Mouse (Mus musculus) hindbrain, embryonic 12.5 days (tissue): ENCODE results near the gene Cwc25. TPM values are rescaled to one million over a fixed set of nuclear protein-coding genes. Genes with fewer than 3 reads are reported as not detected.

Experiments
- ATAC-seq: fragments of 200-750 bp; cut with Nextera tagmentation; 2 replicates; pipeline ENCODE4 v1.8.0; 2017; ENCODE audit warnings: moderate TSS enrichment; ENCODE audit not compliant: low FRiP score
- H3K27ac ChIP-seq: fragments of 300-500 bp; sonication (generic); 2 replicates; pipeline ENCODE4 v1.5.1; 2016; ENCODE audit warnings: mild to moderate bottlenecking
- H3K27me3 ChIP-seq: fragments of 300-500 bp; sonication (generic); 2 replicates; pipeline ENCODE4 v1.6.1; 2016; ENCODE audit warnings: mild to moderate bottlenecking
- H3K36me3 ChIP-seq: fragments of 300-500 bp; sonication (generic); 2 replicates; pipeline ENCODE4 v1.6.1; 2016; ENCODE audit warnings: mild to moderate bottlenecking
- H3K4me1 ChIP-seq: fragments of 300-500 bp; sonication (generic); 2 replicates; pipeline ENCODE4 v1.6.1; 2016
- H3K4me2 ChIP-seq: fragments of 300-500 bp; sonication (generic); replicated peaks from 2 replicates; pipeline ENCODE4 v1.6.1; 2016; ENCODE audit warnings: mild to moderate bottlenecking
- H3K4me3 ChIP-seq: fragments of 300-500 bp; sonication (generic); 2 replicates; pipeline ENCODE4 v1.5.1; 2016; ENCODE audit warnings: mild to moderate bottlenecking
- H3K9ac ChIP-seq: fragments of 300-500 bp; sonication (generic); 2 replicates; pipeline ENCODE4 v1.6.1; 2016; ENCODE audit warnings: mild to moderate bottlenecking, moderate library complexity
- H3K9me3 ChIP-seq: fragments of 300-500 bp; sonication (generic); replicated peaks from 2 replicates; pipeline ENCODE4 v1.6.1; 2016; ENCODE audit warnings: mild to moderate bottlenecking
- WGBS: fragments of 180-500 bp; shearing (Covaris S2); methylation state at CpG from one replicate; pipeline ENCODE4 v1.1.7; 2016; 5-methylcytosine and 5-hydroxymethylcytosine counted together
- polyA plus RNA-seq: library from polyadenylated mRNA; unstranded; fragments of >200 nt; fragmentation: Nextera tagmentation; extraction: Ambion mirVana; gene quantifications from 2 replicates; pipeline ENCODE4 v1.2.1, GENCODE M21; 2016

The Cwc25 gene
- polyA plus RNA-seq, 1 experiment from 2014 or later = 25.4 TPM

- no peaks in the 10 kb centered on the region for H3K9me3 ChIP-seq
- H3K4me1 ChIP-seq = peaks cover 5% of the 10 kb centered on the region
- no peak overlapping the region for H3K9ac ChIP-seq
- no peaks in the 10 kb centered on the region for H3K27me3 ChIP-seq
- H3K4me2 ChIP-seq = no peak overlapping the region
- WGBS = 86% methylated on average over 5 of the region's 5 CpGs
- no peak for ATAC-seq
- H3K4me3 ChIP-seq = no peak overlapping the region
- H3K27ac ChIP-seq = no peak overlapping the region
- peaks cover 72% of the 10 kb centered on the region for H3K36me3 ChIP-seq
Measured at GRCm38 (mm10) chr11:97748496-97748895, 17.9 kb downstream of the Cwc25 start.

- peaks cover 13% of the 10 kb centered on the region for H3K4me1 ChIP-seq
- H3K36me3 ChIP-seq = peaks cover 65% of the 10 kb centered on the region
- no peak overlapping the region for H3K27ac ChIP-seq
- no peak overlapping the region for H3K9ac ChIP-seq
- 91% methylated on average over 8 of the region's 8 CpGs for WGBS
- no peaks in the 10 kb centered on the region for H3K9me3 ChIP-seq
- no peak overlapping the region for H3K4me3 ChIP-seq
- ATAC-seq = no peak
- H3K4me2 ChIP-seq = no peak overlapping the region
- no peaks in the 10 kb centered on the region for H3K27me3 ChIP-seq
Measured at GRCm38 (mm10) chr11:97747773-97748172, 18.6 kb downstream of the Cwc25 start.

GRCm38 (mm10) chr11:97745331-97745721, 21.0 kb downstream of the Cwc25 start:
- ATAC-seq = no peak; the same call in 1 of the 2 replicates
- H3K27ac ChIP-seq = peak overlapping the region; percentile 97

GRCm38 (mm10) chr11:97744718-97745330, 21.5 kb downstream of the Cwc25 start:
- H3K4me1 ChIP-seq = peaks cover 28% of the 10 kb centered on the region
- no peaks in the 10 kb centered on the region for H3K9me3 ChIP-seq
- peak; percentile 96 for ATAC-seq
- peaks cover 37% of the 10 kb centered on the region for H3K36me3 ChIP-seq
- peak overlapping the region; percentile 84 for H3K4me3 ChIP-seq
- H3K27ac ChIP-seq = peak overlapping the region; percentile 97
- H3K9ac ChIP-seq = peak overlapping the region; percentile 89
- no peaks in the 10 kb centered on the region for H3K27me3 ChIP-seq
- under 1% methylated on average over 27 of the region's 57 CpGs for WGBS
- H3K4me2 ChIP-seq = peak overlapping the region; percentile 84

More at GRCm38 (mm10) chr11:97745331-97745721, 21.0 kb downstream of the Cwc25 start:
- H3K36me3 ChIP-seq = peaks cover 42% of the 10 kb centered on the region
- no peaks in the 10 kb centered on the region for H3K27me3 ChIP-seq
- H3K9me3 ChIP-seq = no peaks in the 10 kb centered on the region
- 11% methylated on average over 13 of the region's 13 CpGs for WGBS
- no peak overlapping the region for H3K9ac ChIP-seq
- peak overlapping the region; percentile 84 for H3K4me2 ChIP-seq
- H3K4me3 ChIP-seq = peak overlapping the region; percentile 84
- H3K4me1 ChIP-seq = peaks cover 24% of the 10 kb centered on the region

GRCm38 (mm10) chr11:97744063-97744717, 22.2 kb downstream of the Cwc25 start, which contains the start of gene Pip4k2b:
Gene Pip4k2b (minus strand): TSS chr11:97744704.
- H3K9ac ChIP-seq = peak within 1 kb of the TSS; percentile 89
- no peaks in the 10 kb centered on the region for H3K27me3 ChIP-seq
- H3K4me2 ChIP-seq = peak within 1 kb of the TSS; percentile 84
- H3K27ac ChIP-seq = peak within 1 kb of the TSS; percentile 97
- peaks cover 31% of the 10 kb centered on the region for H3K36me3 ChIP-seq
- peak; percentile 29 for ATAC-seq
- H3K4me3 ChIP-seq = peak within 1 kb of the TSS; percentile 84
- under 1% methylated on average over 52 of the region's 63 CpGs for WGBS
- H3K9me3 ChIP-seq = no peaks in the 10 kb centered on the region
- H3K4me1 ChIP-seq = peaks cover 28% of the 10 kb centered on the region

GRCm38 (mm10) chr11:97743423-97743822, 22.9 kb downstream of the Cwc25 start:
- Histone ChIP-seq H3K4me2 (peak overlapping the region; percentile 84), H3K27ac (0 out of 2 replicates have a peak overlapping the region, but pooled peaks have one; percentile 97), H3K9ac (peak overlapping the region; percentile 89), H3K36me3 (peaks cover 26% of the 10 kb centered on the region), H3K4me3 (peak overlapping the region; percentile 84), H3K27me3 (no peaks in the 10 kb centered on the region), H3K4me1 (peaks cover 28% of the 10 kb centered on the region), H3K9me3 (no peaks in the 10 kb centered on the region)
- WGBS = 45% methylated on average over 9 of the region's 9 CpGs
- ATAC-seq = no peak

- no peak for ATAC-seq
- Histone ChIP-seq H3K27ac (no peak overlapping the region), H3K4me2 (peak overlapping the region; percentile 84), H3K4me3 (peak overlapping the region; percentile 84), H3K9me3 (no peaks in the 10 kb centered on the region), H3K4me1 (peaks cover 28% of the 10 kb centered on the region), H3K9ac (peak overlapping the region; percentile 89), H3K27me3 (no peaks in the 10 kb centered on the region), H3K36me3 (peaks cover 17% of the 10 kb centered on the region)
- WGBS = 78% methylated on average over 9 of the region's 9 CpGs
Measured at GRCm38 (mm10) chr11:97742591-97742990, 23.8 kb downstream of the Cwc25 start.

GRCm38 (mm10) chr11:97742157-97742556, 24.2 kb downstream of the Cwc25 start:
- H3K27ac ChIP-seq = no peak overlapping the region
- no peak overlapping the region; the same call in 1 of the 2 replicates for H3K9ac ChIP-seq
- H3K4me1 ChIP-seq = peaks cover 28% of the 10 kb centered on the region
- no peaks in the 10 kb centered on the region for H3K27me3 ChIP-seq
- no peak overlapping the region for H3K4me3 ChIP-seq
- peak overlapping the region; percentile 84 for H3K4me2 ChIP-seq
- no peaks in the 10 kb centered on the region for H3K9me3 ChIP-seq
- WGBS = 93% methylated on average over 5 of the region's 5 CpGs
- H3K36me3 ChIP-seq = peaks cover 13% of the 10 kb centered on the region
- no peak for ATAC-seq

- no peak overlapping the region for H3K9ac ChIP-seq
- no peaks in the 10 kb centered on the region for H3K9me3 ChIP-seq
- no peaks in the 10 kb centered on the region for H3K27me3 ChIP-seq
- no peak overlapping the region for H3K4me3 ChIP-seq
- 49% methylated on average over 7 of the region's 7 CpGs for WGBS
- H3K4me1 ChIP-seq = peaks cover 25% of the 10 kb centered on the region
- ATAC-seq = no peak
- no peak overlapping the region for H3K4me2 ChIP-seq
- no peaks in the 10 kb centered on the region for H3K36me3 ChIP-seq
- H3K27ac ChIP-seq = no peak overlapping the region
Measured at GRCm38 (mm10) chr11:97740190-97740589, 26.2 kb downstream of the Cwc25 start.

- Histone ChIP-seq H3K9ac (no peak overlapping the region), H3K4me1 (peaks cover 27% of the 10 kb centered on the region), H3K27me3 (no peaks in the 10 kb centered on the region), H3K9me3 (no peaks in the 10 kb centered on the region), H3K4me3 (no peak overlapping the region), H3K27ac (no peak overlapping the region), H3K36me3 (no peaks in the 10 kb centered on the region), H3K4me2 (no peak overlapping the region)
- no peak for ATAC-seq
- 87% methylated on average over 3 of the region's 3 CpGs for WGBS
Measured at GRCm38 (mm10) chr11:97739155-97739554, 27.2 kb downstream of the Cwc25 start.

- no peaks in the 10 kb centered on the region for H3K27me3 ChIP-seq
- H3K27ac ChIP-seq = no peak overlapping the region
- no peak overlapping the region for H3K4me3 ChIP-seq
- WGBS = 65% methylated on average over 6 of the region's 6 CpGs
- H3K4me1 ChIP-seq = peaks cover 31% of the 10 kb centered on the region
- no peak for ATAC-seq
- H3K36me3 ChIP-seq = no peaks in the 10 kb centered on the region
- H3K9me3 ChIP-seq = no peaks in the 10 kb centered on the region
- no peak overlapping the region for H3K9ac ChIP-seq
- H3K4me2 ChIP-seq = no peak overlapping the region
Measured at GRCm38 (mm10) chr11:97738703-97739102, 27.7 kb downstream of the Cwc25 start.

- no peak overlapping the region; the same call in 1 of the 2 replicates for H3K9ac ChIP-seq
- ATAC-seq = no peak
Measured at GRCm38 (mm10) chr11:97737600-97737999, 28.8 kb downstream of the Cwc25 start.

More at GRCm38 (mm10) chr11:97737600-97737999, 28.8 kb downstream of the Cwc25 start:
- H3K36me3 ChIP-seq = 0 out of 2 replicates have a peak, but pooled peaks cover 2% of the 10 kb centered on the region
- no peak overlapping the region for H3K4me3 ChIP-seq
- H3K27me3 ChIP-seq = no peaks in the 10 kb centered on the region
- no peak overlapping the region for H3K27ac ChIP-seq
- H3K4me1 ChIP-seq = peaks cover 22% of the 10 kb centered on the region
- 84% methylated on average over 4 of the region's 4 CpGs for whole genome bisulfite sequencing
- no peaks in the 10 kb centered on the region for H3K9me3 ChIP-seq
- no peak overlapping the region for H3K4me2 ChIP-seq
